ENCODE assay signal across 23 mouse cellular contexts in the genomic region with DNA sequence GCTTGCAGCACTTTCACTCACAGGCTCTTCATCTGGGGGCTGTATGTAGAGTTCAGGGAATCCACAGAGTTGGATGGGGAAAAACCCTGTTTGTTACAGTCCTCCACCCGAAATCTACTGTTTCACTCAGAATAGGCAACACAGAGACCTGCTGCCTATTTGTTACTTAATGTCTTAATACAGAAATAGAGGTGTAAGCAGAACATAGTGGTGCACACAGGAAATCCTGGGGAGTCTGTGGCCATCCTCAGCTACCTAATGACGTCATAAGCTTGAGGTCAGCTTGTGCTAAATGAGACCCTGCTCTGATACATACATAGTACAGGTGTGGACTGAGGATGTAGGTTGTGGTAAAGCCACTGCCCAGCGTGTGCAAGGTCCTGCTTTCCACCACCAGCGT. TPM values are rescaled to one million over a fixed set of nuclear protein-coding genes. Genes with fewer than 3 reads are reported as not detected.
DNase-seq lines count a peak whose midpoint lies in the region; ATAC-seq lines count a peak whose summit lies in the region.
"Had no signal": no experiment of that assay in that cellular context is flagged by ENCODE, and none has a peak within 500 bp of the region (broad histone marks: within the 10 kb centered on the region; RNA-seq: fewer than 3 reads in every experiment).

No protein-coding gene starts in this region.

- peak; percentile 6 for DNase-seq in cerebellum, adult 11-12 months
- DNase-seq in cerebellum, adult 18-20 months: no peak
- peak; percentile 52 for DNase-seq in heart, adult 11 months
- DNase-seq in heart, adult 9 months (ENCODE audit: low spot score in 2 of 2): no peak
- DNase-seq in midbrain, embryonic 11.5 days (ENCODE audit: low spot score, missing footprints): no peak
- no peak for DNase-seq in midbrain, embryonic 10.5 days (ENCODE audit: low spot score)
- DNase-seq: adrenal gland, postnatal 10 days; kidney, adult 8-10 months; kidney, postnatal 4 days; right cerebral cortex, postnatal 25 days; thymus, postnatal 14 days had no signal

- no peak for ATAC-seq in midbrain, embryonic 11.5 days (ENCODE audit: low FRiP score)
- ATAC-seq in liver, embryonic 12.5 days: no peak
- ATAC-seq: forebrain, embryonic 16.5 days; intestine, embryonic 16.5 days; midbrain, embryonic 13.5 days; Patski had no signal

- 0 out of 2 replicates have a peak overlapping the region, but pooled peaks have one; percentile 6 for H3K4me2 ChIP-seq in midbrain, embryonic 11.5 days
- H3K4me2 ChIP-seq in liver, embryonic 12.5 days: no peak overlapping the region
- H3K4me2 ChIP-seq: heart, embryonic 15.5 days; stomach, embryonic 15.5 days had no signal

- no peak overlapping the region for H3K9ac ChIP-seq in midbrain, embryonic 11.5 days (ENCODE audit: low read length)
- no peak overlapping the region for H3K9ac ChIP-seq in liver, embryonic 12.5 days
- H3K9ac ChIP-seq: heart, embryonic 15.5 days; hindbrain, embryonic 14.5 days; lung, embryonic 15.5 days; stomach, embryonic 15.5 days had no signal

- H3K9me3 ChIP-seq in midbrain, embryonic 11.5 days (ENCODE audit: control insufficient read depth, low read length): no peaks in the 10 kb centered on the region
- H3K9me3 ChIP-seq in midbrain, embryonic 10.5 days (replicated peaks): no peaks in the 10 kb centered on the region
- H3K9me3 ChIP-seq in liver, embryonic 12.5 days (replicated peaks): no peaks in the 10 kb centered on the region
- H3K9me3 ChIP-seq: heart, embryonic 10.5 days; heart, embryonic 15.5 days; lung, embryonic 15.5 days; midbrain, embryonic 13.5 days; stomach, embryonic 15.5 days had no signal

- no peaks in the 10 kb centered on the region; the same call in 1 of the 2 replicates for H3K27me3 ChIP-seq in midbrain, embryonic 11.5 days (ENCODE audit: control insufficient read depth, insufficient read depth, low read length)
- H3K27me3 ChIP-seq in midbrain, embryonic 10.5 days (ENCODE audit: low read depth, poor library complexity, severe bottlenecking): peaks cover 5% of the 10 kb centered on the region; the same call in 1 of the 2 replicates
- H3K27me3 ChIP-seq in liver, embryonic 12.5 days (replicated peaks): peaks cover 36% of the 10 kb centered on the region
- H3K27me3 ChIP-seq: lung, embryonic 15.5 days; midbrain, embryonic 13.5 days; stomach, embryonic 15.5 days had no signal

- WGBS in midbrain, embryonic 11.5 days: 74% methylated on average over 4 of the region's 4 CpGs
- 76% methylated on average over 4 of the region's 4 CpGs for WGBS in midbrain, embryonic 10.5 days
- WGBS in liver, embryonic 12.5 days (ENCODE audit: insufficient replicate concordance): 47% methylated on average over 4 of the region's 4 CpGs

- H3K4me3 ChIP-seq in midbrain, embryonic 11.5 days (ENCODE audit: low read depth, low read length): no peak overlapping the region
- H3K4me3 ChIP-seq in midbrain, embryonic 10.5 days: no peak overlapping the region
- H3K4me3 ChIP-seq in liver, embryonic 12.5 days: no peak overlapping the region
- H3K4me3 ChIP-seq: erythroblast, embryonic 14.5 days; heart, embryonic 10.5 days; heart, embryonic 15.5 days; lung, embryonic 15.5 days; midbrain, embryonic 13.5 days; stomach, embryonic 15.5 days had no signal

- peaks cover 53% of the 10 kb centered on the region for H3K4me1 ChIP-seq in midbrain, embryonic 11.5 days (ENCODE audit: control insufficient read depth, insufficient read depth, low read length)
- H3K4me1 ChIP-seq in midbrain, embryonic 10.5 days: peaks cover 88% of the 10 kb centered on the region
- peaks cover 9% of the 10 kb centered on the region; the same call in 1 of the 2 replicates for H3K4me1 ChIP-seq in liver, embryonic 12.5 days

- no peak overlapping the region for H3K27ac ChIP-seq in midbrain, embryonic 11.5 days (ENCODE audit: low read depth, low read length)
- H3K27ac ChIP-seq in midbrain, embryonic 10.5 days (replicated peaks): no peak overlapping the region
- no peak overlapping the region for H3K27ac ChIP-seq in liver, embryonic 12.5 days
- H3K27ac ChIP-seq: heart, embryonic 10.5 days; heart, embryonic 15.5 days; hindbrain, embryonic 14.5 days; kidney, postnatal 0 days; lung, embryonic 15.5 days; midbrain, embryonic 13.5 days; stomach, embryonic 15.5 days had no signal

- no peaks in the 10 kb centered on the region for H3K36me3 ChIP-seq in midbrain, embryonic 11.5 days (ENCODE audit: control insufficient read depth, insufficient read depth, low read length)
- H3K36me3 ChIP-seq in midbrain, embryonic 10.5 days: 0 out of 2 replicates have a peak, but pooled peaks cover 4% of the 10 kb centered on the region
- no peaks in the 10 kb centered on the region for H3K36me3 ChIP-seq in liver, embryonic 12.5 days
- H3K36me3 ChIP-seq: heart, embryonic 10.5 days; heart, embryonic 15.5 days; lung, embryonic 15.5 days; midbrain, embryonic 13.5 days; stomach, embryonic 15.5 days had no signal

RNA-seq across cellular contexts. Expression of a gene that starts 4.2 kb away (rescaled TPM):
- 15.7 and 16.2 TPM in 2 replicates for polyA plus RNA-seq in midbrain, embryonic 11.5 days (2014; fragmentation: Nextera tagmentation; extraction: Ambion mirVana)
- polyA plus RNA-seq in midbrain, embryonic 10.5 days (2016; fragmentation: Nextera tagmentation; extraction: Ambion mirVana): 11.9 and 12.6 TPM in 2 replicates
- polyA plus RNA-seq in liver, embryonic 12.5 days (2016; fragmentation: Nextera tagmentation; extraction: Ambion mirVana): 1.7 and 1.8 TPM in 2 replicates
- polyA plus RNA-seq: erythroblast, embryonic 14.5 days had no signal

Comparison
In these comparisons a context has a peak if more than half of its experiments do, and no peak if none do; other contexts are left out.
1. DNase-seq: peak in cerebellum, adult 11-12 months (single experiment) and heart, adult 11 months (single experiment); none in cerebellum, adult 18-20 months (0 of 2), heart, adult 9 months (0 of 2), midbrain, embryonic 11.5 days (single experiment) and midbrain, embryonic 10.5 days (single experiment).